Mouse (Mus musculus): ENCODE data around the gene 1110008P14Rik. TPM values are rescaled to one million over a fixed set of nuclear protein-coding genes. Genes with fewer than 3 reads are reported as not detected.

Gene 1110008P14Rik
- polyA plus RNA-seq, 1 experiment from 2014 or later, result 96.8 TPM

DNA sequence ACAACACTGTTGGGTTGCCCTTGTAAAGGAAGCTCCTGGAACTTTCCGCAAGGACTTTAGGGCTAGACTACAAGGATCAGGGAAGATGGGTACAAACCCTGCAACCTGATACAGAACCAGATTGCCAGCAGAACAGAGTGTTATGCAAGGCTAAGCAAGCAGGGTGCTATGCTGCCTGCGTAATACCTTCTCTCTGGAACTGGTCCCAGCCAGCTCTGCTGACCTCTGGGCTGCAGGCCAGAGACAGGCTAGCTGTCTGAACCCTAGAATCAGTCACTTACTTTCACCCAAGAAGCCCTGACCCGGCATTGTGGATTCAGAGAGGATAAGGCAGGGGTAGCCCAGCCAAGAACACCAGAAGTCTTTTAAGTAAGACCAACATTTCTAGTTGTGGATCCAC, 37.6 kb upstream of the 1110008P14Rik start:
- Histone ChIP-seq H3K4me3 (replicated peaks; ENCODE audit: low read depth, low read length) (no peak overlapping the region), H3K4me2 (ENCODE audit: low read length) (no peak overlapping the region), H3K27me3 (ENCODE audit: insufficient read depth, low read length) (no peaks in the 10 kb centered on the region), H3K27ac (peak overlapping the region; percentile 57; the same call in 1 of the 2 replicates), H3K4me1 (replicated peaks; ENCODE audit: insufficient read depth, low read length) (peaks cover 23% of the 10 kb centered on the region), H3K9ac (ENCODE audit: low read depth, low read length) (0 out of 2 replicates have a peak overlapping the region, but pooled peaks have one; percentile 5), H3K36me3 (ENCODE audit: insufficient read depth, low read length) (peaks cover 56% of the 10 kb centered on the region), H3K9me3 (replicated peaks; ENCODE audit: low read length) (no peaks in the 10 kb centered on the region)
- 61% methylated on average over 3 of the region's 3 CpGs for WGBS
- no peak for TF ChIP-seq CTCF (IDR thresholded peaks at IDR 0.05; ENCODE audit: low read depth)
- no peak for ATAC-seq (replicated peaks; ENCODE audit: low FRiP score, low read depth)
- DNase-seq (ENCODE audit: low spot score), result no peak

DNA sequence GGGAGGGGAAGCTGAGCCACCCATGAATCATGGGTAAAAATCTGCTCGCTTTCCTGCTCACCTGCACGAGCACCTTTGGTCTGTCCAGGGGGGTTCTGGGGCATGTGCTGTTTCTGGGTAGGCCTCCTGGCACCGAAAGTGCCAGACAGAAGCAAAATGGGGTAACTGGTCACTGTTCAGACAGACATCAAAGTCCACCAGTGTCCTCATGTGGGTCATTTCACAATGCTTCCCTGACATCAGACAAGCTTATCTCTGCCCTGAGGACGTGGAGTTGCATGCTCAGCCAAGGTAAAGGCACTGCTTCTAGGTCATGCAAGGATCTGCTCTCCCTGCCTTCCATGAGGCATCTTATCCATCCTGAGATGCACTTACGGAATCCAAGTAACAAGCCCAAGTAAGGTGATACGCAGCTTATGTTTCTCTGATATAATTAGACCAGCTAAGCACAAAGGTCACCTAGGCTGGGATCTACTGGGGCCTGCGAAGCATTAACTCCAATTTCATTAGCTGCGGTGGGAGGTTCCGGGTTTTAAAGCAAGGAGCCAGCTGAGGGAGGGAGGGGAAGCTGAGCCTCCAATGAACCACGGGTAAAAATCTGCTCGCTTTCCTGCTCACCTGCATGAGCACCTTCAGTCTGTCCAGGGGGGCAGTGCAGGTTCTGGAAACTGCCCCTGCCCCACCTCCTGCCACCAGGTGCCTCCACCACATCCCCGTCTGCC, 36.9 kb upstream of the 1110008P14Rik start:
- Histone ChIP-seq H3K9me3 (replicated peaks; ENCODE audit: low read length) (no peaks in the 10 kb centered on the region), H3K4me1 (replicated peaks; ENCODE audit: insufficient read depth, low read length) (peaks cover 20% of the 10 kb centered on the region), H3K36me3 (ENCODE audit: insufficient read depth, low read length) (peaks cover 57% of the 10 kb centered on the region), H3K27me3 (ENCODE audit: insufficient read depth, low read length) (no peaks in the 10 kb centered on the region), H3K4me3 (replicated peaks; ENCODE audit: low read depth, low read length) (no peak overlapping the region), H3K9ac (ENCODE audit: low read depth, low read length) (no peak overlapping the region), H3K27ac (peak overlapping the region; percentile 57; the same call in 1 of the 2 replicates), H3K4me2 (ENCODE audit: low read length) (no peak overlapping the region)
- TF ChIP-seq CTCF (IDR thresholded peaks at IDR 0.05; ENCODE audit: low read depth), result no peak; the same call in 1 of the 2 replicates
- no peak for DNase-seq (ENCODE audit: low spot score)
- no peak for ATAC-seq (replicated peaks; ENCODE audit: low FRiP score, low read depth)
- WGBS, result 48% methylated on average over 12 of the region's 12 CpGs

DNA sequence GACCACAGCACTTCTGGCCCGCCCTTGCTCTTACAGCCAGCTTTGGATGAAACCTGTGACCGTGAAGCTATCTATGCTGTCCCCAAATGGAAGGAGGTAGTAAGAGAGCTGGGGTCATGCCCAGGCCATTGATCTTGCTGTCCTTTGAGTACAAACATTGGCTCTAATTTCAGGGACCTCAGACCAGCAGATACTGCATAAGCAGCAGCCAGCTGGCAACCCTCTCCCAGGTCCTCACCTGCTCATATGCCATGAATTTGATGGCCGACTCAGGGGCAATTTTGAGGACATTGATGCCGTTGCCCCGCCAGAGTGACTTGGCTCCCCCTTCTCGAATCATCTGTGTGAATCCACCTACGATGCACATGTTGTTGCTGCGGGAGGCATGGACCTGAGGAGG, 35.7 kb upstream of the 1110008P14Rik start:
- Histone ChIP-seq H3K36me3 (ENCODE audit: insufficient read depth, low read length) (peaks cover 57% of the 10 kb centered on the region), H3K27me3 (ENCODE audit: insufficient read depth, low read length) (no peaks in the 10 kb centered on the region), H3K27ac (no peak overlapping the region), H3K4me2 (ENCODE audit: low read length) (no peak overlapping the region), H3K4me3 (replicated peaks; ENCODE audit: low read depth, low read length) (no peak overlapping the region), H3K9me3 (replicated peaks; ENCODE audit: low read length) (no peaks in the 10 kb centered on the region), H3K9ac (ENCODE audit: low read depth, low read length) (no peak overlapping the region), H3K4me1 (replicated peaks; ENCODE audit: insufficient read depth, low read length) (peaks cover 14% of the 10 kb centered on the region)
- 64% methylated on average over 8 of the region's 8 CpGs for WGBS
- TF ChIP-seq CTCF (IDR thresholded peaks at IDR 0.05; ENCODE audit: low read depth), result no peak
- DNase-seq (ENCODE audit: low spot score) (no peak), ATAC-seq (replicated peaks; ENCODE audit: low FRiP score, low read depth) (no peak)

DNA sequence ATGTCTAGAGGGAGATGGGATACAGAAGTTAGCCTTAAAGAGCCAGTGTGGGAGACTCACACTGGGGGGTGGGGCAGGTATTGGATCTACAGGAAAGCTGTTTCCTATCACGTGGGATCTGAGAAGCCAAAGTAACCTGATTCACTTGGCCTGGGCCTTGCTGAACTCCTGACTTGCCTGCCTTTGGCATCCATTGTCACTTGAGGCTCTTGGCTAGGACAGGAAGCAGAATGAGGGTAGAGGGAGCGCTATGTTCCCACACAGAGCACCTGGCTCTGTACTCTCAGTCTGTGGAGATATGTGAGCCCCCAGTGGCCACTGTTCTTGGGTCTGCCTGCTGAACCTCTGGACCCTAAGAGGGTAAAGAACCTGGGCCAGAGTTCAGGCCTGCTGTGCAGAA, 34.8 kb upstream of the 1110008P14Rik start:
- Histone ChIP-seq H3K27ac (no peak overlapping the region), H3K9ac (ENCODE audit: low read depth, low read length) (no peak overlapping the region), H3K27me3 (ENCODE audit: insufficient read depth, low read length) (no peaks in the 10 kb centered on the region), H3K4me2 (ENCODE audit: low read length) (no peak overlapping the region), H3K9me3 (replicated peaks; ENCODE audit: low read length) (no peaks in the 10 kb centered on the region), H3K36me3 (ENCODE audit: insufficient read depth, low read length) (peaks cover 57% of the 10 kb centered on the region), H3K4me1 (replicated peaks; ENCODE audit: insufficient read depth, low read length) (peaks cover 14% of the 10 kb centered on the region; the same call in 1 of the 2 replicates), H3K4me3 (replicated peaks; ENCODE audit: low read depth, low read length) (no peak overlapping the region)
- ATAC-seq (replicated peaks; ENCODE audit: low FRiP score, low read depth), result no peak
- DNase-seq (ENCODE audit: low spot score), result no peak
- 73% methylated on average over 2 of the region's 2 CpGs for WGBS
- no peak for TF ChIP-seq CTCF (IDR thresholded peaks at IDR 0.05; ENCODE audit: low read depth)

DNA sequence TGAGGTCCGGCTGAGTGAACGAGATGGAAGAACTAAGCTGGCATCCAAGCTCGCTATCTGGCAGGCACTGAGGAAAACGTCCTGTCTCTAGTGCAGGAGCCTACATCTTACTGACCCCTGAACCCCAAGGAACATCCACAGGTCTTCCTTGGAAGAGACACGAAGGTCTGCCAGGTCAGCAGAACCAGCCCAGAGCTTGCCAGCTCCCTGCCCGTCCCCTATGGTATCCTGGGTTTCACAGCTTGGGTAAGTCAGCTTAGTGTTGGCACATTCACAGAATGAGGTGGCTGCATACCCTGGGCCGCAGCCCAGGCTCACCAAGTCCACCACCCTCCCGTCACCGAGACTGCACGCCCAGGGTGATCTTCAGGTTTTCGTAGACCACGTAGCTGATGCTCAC, 34.1 kb upstream of the 1110008P14Rik start:
- no peaks in the 10 kb centered on the region for H3K27me3 ChIP-seq (ENCODE audit: insufficient read depth, low read length)
- no peak overlapping the region for H3K27ac ChIP-seq
- DNase-seq (ENCODE audit: low spot score) (no peak), ATAC-seq (replicated peaks; ENCODE audit: low FRiP score, low read depth) (no peak)
- H3K9ac ChIP-seq (ENCODE audit: low read depth, low read length), result no peak overlapping the region
- peaks cover 57% of the 10 kb centered on the region for H3K36me3 ChIP-seq (ENCODE audit: insufficient read depth, low read length)
- H3K4me3 ChIP-seq (replicated peaks; ENCODE audit: low read depth, low read length), result no peak overlapping the region
- H3K9me3 ChIP-seq (replicated peaks; ENCODE audit: low read length), result no peaks in the 10 kb centered on the region
- WGBS, result 93% methylated on average over 12 of the region's 12 CpGs
- H3K4me1 ChIP-seq (replicated peaks; ENCODE audit: insufficient read depth, low read length), result peaks cover 14% of the 10 kb centered on the region; the same call in 1 of the 2 replicates
- H3K4me2 ChIP-seq (ENCODE audit: low read length), result no peak overlapping the region
- no peak for TF ChIP-seq CTCF (IDR thresholded peaks at IDR 0.05; ENCODE audit: low read depth)

DNA sequence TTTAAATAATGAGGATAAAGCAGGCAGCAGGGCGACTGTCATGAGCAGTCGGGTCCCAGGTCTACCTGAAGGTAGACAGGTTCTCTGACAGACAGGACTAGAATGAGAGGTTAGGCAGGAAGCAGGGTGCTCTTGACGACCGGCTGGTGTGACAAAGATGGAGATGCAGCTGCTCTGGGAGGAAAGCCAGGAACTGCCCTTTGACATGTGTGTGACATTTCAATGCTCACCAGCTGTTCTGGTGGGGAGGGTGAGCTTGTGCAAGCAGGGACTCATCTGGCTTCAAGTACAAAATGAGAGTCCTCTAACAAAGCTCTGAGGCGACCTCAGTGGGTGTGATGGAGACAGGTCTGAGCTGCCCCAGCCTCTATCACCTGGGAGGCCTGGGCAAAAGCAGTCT, 32.2 kb upstream of the 1110008P14Rik start:
- H3K4me1 ChIP-seq (replicated peaks; ENCODE audit: insufficient read depth, low read length), result peaks cover 4% of the 10 kb centered on the region; the same call in 1 of the 2 replicates
- TF ChIP-seq CTCF (IDR thresholded peaks at IDR 0.05; ENCODE audit: low read depth), result no peak
- no peaks in the 10 kb centered on the region for H3K9me3 ChIP-seq (replicated peaks; ENCODE audit: low read length)
- DNase-seq (ENCODE audit: low spot score) (peak; percentile 42), ATAC-seq (replicated peaks; ENCODE audit: low FRiP score, low read depth) (no peak)
- 33% methylated on average over 5 of the region's 5 CpGs for WGBS
- H3K9ac ChIP-seq (ENCODE audit: low read depth, low read length), result no peak overlapping the region
- H3K4me3 ChIP-seq (replicated peaks; ENCODE audit: low read depth, low read length), result no peak overlapping the region
- peak overlapping the region; percentile 13; the same call in 1 of the 2 replicates for H3K27ac ChIP-seq
- H3K27me3 ChIP-seq (ENCODE audit: insufficient read depth, low read length), result no peaks in the 10 kb centered on the region
- peaks cover 43% of the 10 kb centered on the region for H3K36me3 ChIP-seq (ENCODE audit: insufficient read depth, low read length)
- H3K4me2 ChIP-seq (ENCODE audit: low read length), result no peak overlapping the region
